Mouse (Mus musculus): ENCODE measurements at regions not wholly inside any gene's neighbourhood (a gene's known extent, or its start where the extent isn't known, plus 50 kb on each side); places are given as distances from the start of the nearest gene placed in this dataset.
A peak's percentile ranks its signal among the peaks of the same experiment; 100 is the strongest.

- Histone ChIP-seq H3K27ac (peak overlapping the region; percentile 15; the same call in 1 of the 2 replicates), H3K79me2 (ENCODE audit: inconsistent target) (no peaks in the 10 kb centered on the region), H3K36me3 (ENCODE audit: inconsistent target) (no peaks in the 10 kb centered on the region), H3K4me3 (ENCODE audit: inconsistent target) (no peak overlapping the region)
- 16% methylated on average over 8 of the region's 8 CpGs for WGBS (ENCODE audit: missing documents)
Measured at GRCm38 (mm10) chr4:8927276-8927906, 688.5 kb upstream of the Car8 start.

GRCm38 (mm10) chr4:8926642-8927275, 687.9 kb upstream of the Car8 start:
- no peaks in the 10 kb centered on the region for H3K79me2 ChIP-seq (ENCODE audit: inconsistent target)
- no peaks in the 10 kb centered on the region for H3K36me3 ChIP-seq (ENCODE audit: inconsistent target)
- no peak overlapping the region for H3K4me3 ChIP-seq (ENCODE audit: inconsistent target)
- H3K27ac ChIP-seq = peak overlapping the region; percentile 15; the same call in 1 of the 2 replicates
- 16% methylated on average over 9 of the region's 9 CpGs for WGBS (ENCODE audit: missing documents)

- Histone ChIP-seq H3K4me3 (ENCODE audit: inconsistent target) (no peak overlapping the region), H3K36me3 (ENCODE audit: inconsistent target) (no peaks in the 10 kb centered on the region), H3K79me2 (ENCODE audit: inconsistent target) (no peaks in the 10 kb centered on the region), H3K27ac (no peak overlapping the region)
- WGBS (ENCODE audit: missing documents) = 93% methylated on average over 8 of the region's 8 CpGs
Measured at GRCm38 (mm10) chr4:8922695-8923363, 684.0 kb upstream of the Car8 start.

- WGBS (ENCODE audit: missing documents) = 48% methylated on average over 28 of the region's 31 CpGs
- no peaks in the 10 kb centered on the region for H3K36me3 ChIP-seq (ENCODE audit: inconsistent target)
- no peak overlapping the region for H3K27ac ChIP-seq
- no peaks in the 10 kb centered on the region for H3K79me2 ChIP-seq (ENCODE audit: inconsistent target)
- no peak overlapping the region for H3K4me3 ChIP-seq (ENCODE audit: inconsistent target)
Measured at GRCm38 (mm10) chr4:8921477-8922385, 682.9 kb upstream of the Car8 start.

- WGBS (ENCODE audit: missing documents) = 94% methylated on average over 2 of the region's 2 CpGs
Measured at GRCm38 (mm10) chr4:8920306-8920705, 681.5 kb upstream of the Car8 start.

GRCm38 (mm10) chr4:8919366-8919984, 680.6 kb upstream of the Car8 start:
- Histone ChIP-seq H3K79me2 (ENCODE audit: inconsistent target) (no peaks in the 10 kb centered on the region), H3K27ac (no peak overlapping the region), H3K36me3 (ENCODE audit: inconsistent target) (no peaks in the 10 kb centered on the region), H3K4me3 (ENCODE audit: inconsistent target) (no peak overlapping the region)
- WGBS (ENCODE audit: missing documents) = 72% methylated on average over 9 of the region's 9 CpGs

More at GRCm38 (mm10) chr4:8920306-8920705, 681.5 kb upstream of the Car8 start:
- Histone ChIP-seq H3K4me3 (ENCODE audit: inconsistent target) (no peak overlapping the region), H3K27ac (no peak overlapping the region), H3K79me2 (ENCODE audit: inconsistent target) (no peaks in the 10 kb centered on the region), H3K36me3 (ENCODE audit: inconsistent target) (no peaks in the 10 kb centered on the region)

Data from macrophage (primary cell).